Mouse (Mus musculus): ENCODE data around the gene Map2k3.
A peak's percentile ranks its signal among the peaks of the same experiment; 100 is the strongest.

The Map2k3 gene

DNA sequence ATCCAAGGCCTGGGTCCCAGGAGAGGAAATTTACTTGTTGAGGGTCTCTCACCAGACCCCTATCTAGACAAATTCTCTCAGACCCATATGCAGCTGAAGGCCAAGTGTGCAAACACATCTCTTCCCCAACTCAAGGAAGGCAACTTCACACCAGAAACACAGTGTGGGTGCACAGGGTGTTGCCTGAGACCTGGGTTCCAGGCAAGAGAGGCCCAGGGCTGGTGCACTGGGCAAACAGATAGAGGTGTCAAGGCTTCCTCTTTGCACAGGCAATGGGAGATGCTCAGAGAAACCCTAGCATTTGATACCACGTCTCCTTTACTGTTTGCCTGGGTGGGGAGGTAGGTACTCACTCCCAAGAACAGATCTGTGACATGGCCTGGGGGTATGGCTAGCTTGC, 6.9 kb upstream of the Map2k3 start:
- DNase-seq (ENCODE audit: low read depth in 2 of 2, low spot score in 2 of 2), result no peak

DNA sequence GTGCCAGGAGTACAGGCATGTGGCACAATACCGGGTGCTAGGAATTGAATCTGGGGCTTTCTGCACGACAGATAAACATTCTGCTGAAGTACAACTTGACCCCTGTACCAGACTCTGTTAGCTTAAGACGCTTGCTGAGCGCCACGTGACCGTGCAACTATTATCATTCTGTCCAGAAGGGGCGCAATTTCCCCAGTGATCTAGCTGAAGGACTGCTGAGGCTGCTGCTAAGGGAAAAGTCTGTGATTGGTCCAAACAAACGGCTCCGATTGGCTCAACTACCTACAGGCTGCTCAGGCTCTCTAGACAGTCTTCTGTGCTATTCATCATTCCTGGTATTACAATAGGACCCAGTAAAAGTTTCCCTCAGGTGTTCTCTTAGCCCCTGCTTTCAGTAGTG, 4.6 kb upstream of the Map2k3 start:
- peak; percentile 79 to 88 for DNase-seq (ENCODE audit: low read depth in 2 of 2, low spot score in 2 of 2)

- no peak for DNase-seq (ENCODE audit: low read depth in 2 of 2, low spot score in 2 of 2)
Measured at GRCm38 (mm10) chr11:60930724-60931281, 1.0 kb upstream of the Map2k3 start.

- no peak for DNase-seq (ENCODE audit: low read depth in 2 of 2, low spot score in 2 of 2)
Measured at GRCm38 (mm10) chr11:60931282-60931868, 458 bp upstream of the Map2k3 start.

GRCm38 (mm10) chr11:60932503-60933020, 729 bp downstream of the Map2k3 start:
- DNase-seq (ENCODE audit: low read depth in 2 of 2, low spot score in 2 of 2), result peak in 1 of 2 experiments; percentile 3

DNA sequence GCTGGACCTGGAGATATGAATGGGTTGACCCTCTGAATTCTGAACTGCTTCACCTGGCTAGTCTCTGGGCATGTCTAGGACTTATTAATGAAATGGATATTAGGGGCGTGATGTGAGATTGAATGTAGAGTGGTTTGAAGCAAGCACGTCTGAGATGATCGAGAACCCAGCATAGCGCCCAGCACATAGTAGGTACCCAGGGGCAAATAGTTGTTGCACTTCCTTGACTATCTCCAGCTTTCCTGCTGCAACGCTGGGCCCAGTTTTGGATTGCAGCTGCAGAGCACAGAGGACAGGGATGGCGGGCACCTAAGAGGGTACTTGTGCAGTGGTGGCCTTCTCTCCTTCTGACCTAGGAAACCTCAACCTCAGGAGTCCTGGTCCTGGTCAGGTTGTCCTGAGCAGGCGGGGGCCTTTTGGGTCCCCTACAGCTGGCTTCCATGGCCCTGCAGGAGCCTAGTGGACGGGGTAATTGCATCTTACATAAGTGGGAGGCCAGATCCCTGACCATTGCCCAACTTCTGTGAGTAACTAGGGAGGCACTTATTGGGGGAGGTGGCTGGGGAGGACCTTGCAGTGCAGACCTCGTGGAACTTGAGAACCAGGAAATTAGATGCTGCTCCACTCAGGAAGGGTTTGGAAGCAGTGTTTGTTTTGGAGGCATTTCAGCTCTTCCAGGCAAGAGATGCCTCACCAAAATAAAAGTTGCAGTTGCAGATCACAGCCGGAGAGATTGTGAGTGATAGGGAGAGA, 1.5 kb downstream of the Map2k3 start:
- DNase-seq (ENCODE audit: low read depth in 2 of 2, low spot score in 2 of 2), result no peak

DNA sequence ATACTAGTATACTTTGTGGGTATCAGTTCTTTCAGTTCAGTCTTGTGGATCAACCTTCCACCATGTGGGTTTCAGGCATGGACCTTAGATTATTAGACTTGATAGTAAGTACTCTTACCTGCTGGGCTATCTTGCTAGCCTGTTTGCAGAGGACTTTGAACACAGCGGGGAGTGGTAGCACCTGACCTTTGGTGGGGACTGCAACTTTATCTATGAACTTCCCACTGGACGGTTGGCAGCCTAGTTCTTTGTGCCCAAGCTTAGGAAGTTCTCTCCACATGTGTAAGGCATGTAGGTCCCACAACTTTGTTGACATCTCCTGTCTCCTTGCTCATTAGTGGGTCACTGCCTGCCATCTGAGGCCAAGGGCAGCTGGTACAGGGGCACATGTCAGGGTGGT, 3.0 kb downstream of the Map2k3 start:
- DNase-seq (ENCODE audit: low read depth in 2 of 2, low spot score in 2 of 2), result no peak

DNA sequence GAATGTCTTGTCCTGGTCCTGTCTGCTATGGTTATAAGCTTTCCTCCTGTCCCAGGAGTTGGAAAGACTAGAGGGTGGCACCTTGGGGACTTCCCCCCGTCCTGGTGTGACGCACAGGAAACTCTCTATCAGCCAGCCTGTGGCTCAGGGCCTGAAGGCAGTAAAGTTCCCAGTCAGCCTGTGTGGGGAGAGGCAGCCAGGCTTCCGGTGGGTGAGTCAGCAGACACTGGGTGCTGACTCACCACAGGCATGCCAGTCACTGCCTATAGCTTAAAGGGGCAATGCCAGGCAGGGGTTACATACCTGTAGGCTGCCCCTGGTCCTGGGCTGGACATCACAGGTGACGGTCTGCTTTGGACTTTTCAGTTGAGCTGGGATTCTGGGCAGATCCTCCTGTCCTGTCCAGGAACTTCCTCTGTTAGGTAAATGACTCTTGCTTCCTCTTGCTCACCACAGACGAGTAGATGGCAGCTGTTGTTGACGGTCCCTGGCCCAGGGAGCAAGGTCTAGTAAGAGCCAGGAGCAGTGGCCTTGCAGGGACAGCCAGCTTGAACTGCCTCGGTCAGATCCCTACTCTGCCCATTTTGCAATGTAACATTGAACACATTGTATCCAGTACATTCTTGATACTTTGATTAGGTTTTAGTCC, 3.6 kb downstream of the Map2k3 start:
- peak; percentile 48 to 62 for DNase-seq (ENCODE audit: low read depth in 2 of 2, low spot score in 2 of 2)

GRCm38 (mm10) chr11:60935975-60936373, 4.1 kb downstream of the Map2k3 start:
- DNase-seq (ENCODE audit: low read depth in 2 of 2, low spot score in 2 of 2), result no peak

- no peak for DNase-seq (ENCODE audit: low read depth in 2 of 2, low spot score in 2 of 2)
Measured at GRCm38 (mm10) chr11:60937611-60938010, 5.8 kb downstream of the Map2k3 start.

- DNase-seq (ENCODE audit: low read depth in 2 of 2, low spot score in 2 of 2), result no peak
Measured at GRCm38 (mm10) chr11:60939487-60939886, 7.7 kb downstream of the Map2k3 start.

DNA sequence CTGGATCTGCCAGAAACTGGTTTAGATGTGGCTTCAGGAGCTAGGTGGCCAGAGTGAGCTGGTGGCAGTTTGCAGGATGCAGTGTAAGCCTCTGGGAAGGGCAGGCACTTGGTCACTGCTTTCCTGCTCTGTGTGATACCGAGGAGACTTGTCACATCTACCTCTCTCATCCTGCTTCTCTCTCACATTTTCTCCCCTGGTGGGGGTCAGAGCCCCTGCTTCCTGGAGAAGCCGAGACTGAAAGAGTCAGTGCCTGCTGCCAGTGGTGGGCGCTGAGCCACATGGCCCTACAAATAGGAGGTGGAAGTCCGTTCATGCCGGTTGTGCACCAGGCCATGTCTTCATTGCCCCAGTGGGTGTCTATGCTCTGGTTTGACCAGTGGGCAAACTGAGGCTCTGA, 8.7 kb downstream of the Map2k3 start:
- DNase-seq (ENCODE audit: low read depth in 2 of 2, low spot score in 2 of 2), result no peak

GRCm38 (mm10) chr11:60941370-60941769, 9.5 kb downstream of the Map2k3 start:
- DNase-seq (ENCODE audit: low read depth in 2 of 2, low spot score in 2 of 2), result no peak

DNA sequence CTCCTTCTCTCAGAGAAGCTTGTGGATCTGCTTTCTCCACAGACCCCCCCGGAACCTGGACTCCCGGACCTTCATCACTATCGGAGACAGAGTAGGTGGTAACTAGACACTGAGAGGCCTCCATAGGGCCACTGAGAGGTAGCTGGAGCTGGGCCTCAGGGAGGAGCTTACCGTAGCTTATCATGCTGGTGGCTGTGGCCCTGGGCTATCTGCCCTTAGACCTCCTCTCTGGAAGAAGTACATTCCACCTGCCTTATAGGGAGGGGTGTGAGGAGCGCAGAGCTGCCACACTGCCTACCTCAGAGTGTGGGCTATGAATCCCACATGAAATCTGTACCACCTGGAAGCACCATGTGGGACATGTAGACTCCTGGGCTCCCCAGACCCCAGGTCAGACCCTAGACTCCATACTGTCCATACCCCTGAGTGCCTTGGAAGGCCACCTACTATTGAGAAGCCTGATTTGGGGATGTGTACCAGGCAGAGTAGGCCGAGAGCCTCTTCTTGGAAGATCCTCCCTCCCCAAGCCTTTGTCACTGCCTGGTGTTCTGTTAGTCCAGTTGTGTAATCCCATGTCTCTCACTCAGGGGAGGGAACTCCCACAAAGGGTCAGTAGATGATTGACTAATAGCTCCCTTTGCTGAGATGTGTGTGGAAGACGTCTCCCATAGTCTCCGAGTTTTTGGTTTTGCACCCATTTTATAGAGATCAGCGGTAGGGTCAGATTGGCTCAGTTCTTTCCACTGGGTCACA, 10.6 kb downstream of the Map2k3 start:
- DNase-seq (ENCODE audit: low read depth in 2 of 2, low spot score in 2 of 2), result no peak

- DNase-seq (ENCODE audit: low read depth in 2 of 2, low spot score in 2 of 2), result no peak
Measured at GRCm38 (mm10) chr11:60945003-60945402, 13.2 kb downstream of the Map2k3 start.

DNA sequence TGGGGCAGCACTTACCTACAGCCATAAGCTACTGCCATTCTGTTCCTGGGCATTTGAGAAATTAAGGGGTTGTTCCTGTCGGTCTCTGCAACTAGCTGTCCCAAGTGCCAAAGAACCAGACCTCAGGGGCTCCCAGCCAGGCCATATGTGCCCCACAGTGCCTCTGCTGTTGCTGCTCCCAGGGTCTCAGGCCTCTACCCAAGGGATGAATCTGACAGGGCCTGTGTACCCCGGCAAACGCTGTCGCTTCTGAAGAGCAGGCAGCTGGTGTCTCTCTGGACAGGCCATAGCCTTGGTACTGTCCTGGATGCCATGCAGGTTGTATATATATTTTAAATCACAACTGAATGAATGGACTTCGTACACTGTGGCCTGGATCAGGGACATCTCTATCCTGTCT, 20.1 kb downstream of the Map2k3 start:
- DNase-seq (ENCODE audit: low read depth in 2 of 2, low spot score in 2 of 2), result no peak

DNA sequence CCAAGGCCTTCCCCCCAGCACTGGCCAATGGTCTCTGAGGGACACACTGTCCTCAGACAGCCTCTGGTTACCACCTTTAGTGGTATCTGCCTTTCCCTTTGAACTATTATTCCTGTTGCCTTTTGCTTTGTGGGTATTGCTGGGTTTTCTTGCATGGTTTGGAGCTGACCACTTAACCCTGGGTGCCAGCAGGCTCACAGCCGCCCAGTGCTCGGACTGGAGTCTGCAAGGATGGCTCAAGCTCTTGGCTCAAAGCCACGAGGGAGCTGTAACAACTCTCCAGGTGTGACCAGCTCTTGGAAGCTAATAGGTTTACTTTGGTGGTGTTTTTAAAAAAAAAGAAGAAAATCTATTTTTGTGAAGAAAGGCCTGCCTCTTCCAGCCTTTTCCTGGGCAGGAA, 20.5 kb downstream of the Map2k3 start:
- no peak for DNase-seq (ENCODE audit: low read depth in 2 of 2, low spot score in 2 of 2)

GRCm38 (mm10) chr11:60952986-60953385, 21.2 kb downstream of the Map2k3 start:
- no peak for DNase-seq (ENCODE audit: low read depth in 2 of 2, low spot score in 2 of 2)

DNA sequence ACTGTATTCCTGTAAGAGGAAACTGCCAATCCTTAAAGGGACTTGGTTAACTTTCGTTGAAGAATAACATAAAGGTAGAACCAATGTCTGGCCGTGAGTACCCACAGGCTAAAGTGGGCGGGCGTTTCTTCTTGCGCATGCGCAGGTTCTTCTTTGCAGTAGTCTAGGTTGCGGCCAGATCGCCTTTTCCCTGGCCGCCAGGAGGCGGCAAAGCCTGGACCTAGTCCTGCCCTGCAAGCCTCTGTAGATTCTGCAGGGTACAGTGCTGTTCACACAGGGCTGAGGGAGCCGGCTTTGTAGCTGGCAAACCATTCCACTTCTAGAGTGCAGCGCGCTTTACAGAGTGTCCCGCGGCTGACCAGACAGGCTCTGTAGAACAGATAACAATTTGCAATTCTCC, 22.0 kb downstream of the Map2k3 start:
- peak; percentile 15 to 18 for DNase-seq (ENCODE audit: low read depth in 2 of 2, low spot score in 2 of 2)

GRCm38 (mm10) chr11:60954255-60955104, 22.6 kb downstream of the Map2k3 start:
- no peak for DNase-seq (ENCODE audit: low read depth in 2 of 2, low spot score in 2 of 2)

All from CD8-positive naive resting alpha-beta T cell, adult 2 months (primary cell).